Mouse (Mus musculus) spleen, adult 2 months (tissue): Measurements from ENCODE around the gene Tacc2.

Source experiments
- CTCF ChIP-seq: fragments of 200-500 bp; IDR thresholded peaks from 2 replicates; pipeline ENCODE4 v1.5.1; 2011; ENCODE audit warnings: mild to moderate bottlenecking, inconsistent platforms; ENCODE audit not compliant: insufficient read depth, insufficient read length, insufficient replicate concordance; ENCODE audit errors: extremely low read depth
- POLR2A ChIP-seq: fragments of 200-500 bp; IDR thresholded peaks from 2 replicates; pipeline ENCODE4 v1.6.1; 2011; ENCODE audit warnings: low read depth, low read length, inconsistent platforms

DNA sequence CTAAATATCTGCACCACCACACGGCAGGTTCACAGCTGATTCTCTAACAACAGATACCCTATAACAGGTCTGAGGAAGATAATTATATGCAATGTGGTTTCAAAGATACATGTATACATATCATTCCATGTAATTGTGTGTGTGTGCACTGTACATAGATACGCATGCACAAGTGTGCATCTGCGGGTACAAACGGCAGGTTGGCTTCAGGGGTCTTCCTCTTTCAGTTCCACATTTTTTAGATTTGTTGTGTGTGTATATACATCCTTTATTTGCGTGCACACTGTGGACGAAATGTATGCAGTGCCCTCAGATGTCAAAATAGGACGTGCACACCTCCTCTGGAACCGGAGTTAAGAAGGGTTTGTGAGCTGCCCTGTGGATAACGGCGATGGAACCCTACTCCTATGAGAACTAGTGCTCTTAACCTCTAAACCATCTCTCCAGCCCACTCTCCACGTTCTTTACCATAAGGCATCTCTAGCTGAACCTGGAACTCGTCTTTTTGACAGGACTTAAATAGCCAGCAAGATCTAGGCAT is 29.5 kb upstream of the Tacc2 start:
- TF ChIP-seq POLR2A (no peak), CTCF (no peak)
